Mouse (Mus musculus) neural tube, embryonic 15.5 days (tissue): ENCODE data around the gene Dctd. TPM values are rescaled to one million over a fixed set of nuclear protein-coding genes. Genes with fewer than 3 reads are reported as not detected.

Experiments
- ATAC-seq: fragments of 200-750 bp; cut with Nextera tagmentation; 2 replicates; pipeline ENCODE4 v1.8.0; 2017; ENCODE audit warnings: mild to moderate bottlenecking, moderate TSS enrichment, moderate library complexity; ENCODE audit not compliant: low FRiP score
- H3K27ac ChIP-seq: fragments of 300-500 bp; sonication (generic); replicated peaks from 2 replicates; pipeline ENCODE4 v1.5.1; 2015; ENCODE audit warnings: mild to moderate bottlenecking, inconsistent platforms
- H3K27me3 ChIP-seq: fragments of 300-500 bp; sonication (generic); replicated peaks from 2 replicates; pipeline ENCODE4 v1.6.1; 2015; ENCODE audit warnings: inconsistent platforms
- H3K36me3 ChIP-seq: fragments of 300-500 bp; sonication (generic); 2 replicates; pipeline ENCODE4 v1.6.1; 2015; ENCODE audit warnings: inconsistent platforms
- H3K4me1 ChIP-seq: fragments of 300-500 bp; sonication (generic); 2 replicates; pipeline ENCODE4 v1.6.1; 2015; ENCODE audit warnings: inconsistent platforms
- H3K4me2 ChIP-seq: fragments of 300-500 bp; sonication (generic); 2 replicates; pipeline ENCODE4 v1.6.1; 2015; ENCODE audit warnings: inconsistent platforms, mild to moderate bottlenecking, moderate library complexity
- H3K4me3 ChIP-seq: fragments of 300-500 bp; sonication (generic); replicated peaks from 2 replicates; pipeline ENCODE4 v1.5.1; 2015; ENCODE audit warnings: mild to moderate bottlenecking, inconsistent platforms
- H3K9ac ChIP-seq: fragments of 300-500 bp; sonication (generic); replicated peaks from 2 replicates; pipeline ENCODE4 v1.6.1; 2015; ENCODE audit warnings: mild to moderate bottlenecking, inconsistent platforms
- H3K9me3 ChIP-seq: fragments of 300-500 bp; sonication (generic); replicated peaks from 2 replicates; pipeline ENCODE4 v1.6.1; 2016; ENCODE audit warnings: inconsistent platforms
- WGBS: fragments of 180-500 bp; shearing (Covaris S2); methylation state at CpG from one replicate; pipeline ENCODE4 v1.1.7; 2015; ENCODE audit warnings: mixed read lengths; 5-methylcytosine and 5-hydroxymethylcytosine counted together
- polyA plus RNA-seq: library from polyadenylated mRNA; unstranded; fragments of >200 nt; fragmentation: Nextera tagmentation; extraction: Ambion mirVana; gene quantifications from 2 replicates; pipeline ENCODE4 v1.2.1, GENCODE M21; 2015

The Dctd gene
- polyA plus RNA-seq = 11.7 and 15.5 TPM in 2 replicates

DNA sequence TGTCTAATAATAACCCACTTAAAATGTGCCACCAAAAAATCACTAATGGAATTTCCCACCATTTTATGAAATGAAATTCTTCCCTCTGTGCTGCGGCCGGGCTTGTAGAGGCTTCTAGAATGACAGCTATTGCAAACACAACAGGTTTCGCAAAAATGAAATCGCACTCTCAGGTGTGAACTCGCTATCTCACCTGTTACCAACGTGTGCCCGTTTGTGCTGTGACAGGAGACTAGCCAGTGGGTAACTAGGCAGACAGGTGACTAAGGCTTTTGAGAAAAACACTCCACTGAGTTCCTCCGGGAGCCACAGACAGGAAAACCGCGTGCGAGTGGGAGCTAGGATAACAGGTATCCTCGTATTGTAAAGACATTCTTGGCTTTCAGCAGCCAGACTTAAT lies at the start of gene Dctd:
TSS of gene Dctd (plus strand) at position 301 of the 400 bp plus-strand sequence.
- H3K4me1 ChIP-seq = peaks cover 17% of the 10 kb centered on the region
- H3K4me3 ChIP-seq = peak within 1 kb of the TSS; percentile 30; the same call in 1 of the 2 replicates
- WGBS = 90% methylated on average over 12 of the region's 12 CpGs
- no peaks in the 10 kb centered on the region for H3K9me3 ChIP-seq
- no peaks in the 10 kb centered on the region for H3K36me3 ChIP-seq
- peak within 1 kb of the TSS; percentile 66 for H3K27ac ChIP-seq
- 0 out of 2 replicates have a peak, but pooled peaks cover 3% of the 10 kb centered on the region for H3K27me3 ChIP-seq
- no peak within 1 kb of the TSS for H3K9ac ChIP-seq
- H3K4me2 ChIP-seq = peak within 1 kb of the TSS; percentile 63
- no peak for ATAC-seq

DNA sequence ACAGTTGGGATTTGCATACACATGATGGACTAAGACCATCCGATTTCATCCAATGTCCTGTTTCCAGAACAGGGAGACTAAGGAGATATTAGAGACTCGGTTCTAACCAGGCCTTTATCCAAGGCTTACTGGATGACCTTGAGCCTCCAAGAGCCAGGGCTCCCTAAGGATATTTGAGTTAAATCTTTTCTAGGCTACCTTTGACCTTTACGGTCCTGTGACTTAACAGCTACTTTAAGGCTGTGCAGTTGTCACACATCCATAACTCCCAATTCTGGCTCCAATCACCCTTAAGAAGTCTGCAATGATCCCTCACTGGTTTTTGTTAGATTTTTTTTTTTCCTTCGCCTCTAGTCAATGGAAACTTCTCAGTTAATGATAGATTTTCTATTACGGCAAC lies 45.3 kb upstream of the Dctd start:
- Histone ChIP-seq H3K4me3 (no peak overlapping the region), H3K9ac (no peak overlapping the region), H3K36me3 (no peaks in the 10 kb centered on the region), H3K4me1 (no peaks in the 10 kb centered on the region), H3K27me3 (no peaks in the 10 kb centered on the region), H3K9me3 (no peaks in the 10 kb centered on the region), H3K4me2 (no peak overlapping the region), H3K27ac (no peak overlapping the region)
- ATAC-seq = no peak
- WGBS = 95% methylated on average over 5 of the region's 5 CpGs

DNA sequence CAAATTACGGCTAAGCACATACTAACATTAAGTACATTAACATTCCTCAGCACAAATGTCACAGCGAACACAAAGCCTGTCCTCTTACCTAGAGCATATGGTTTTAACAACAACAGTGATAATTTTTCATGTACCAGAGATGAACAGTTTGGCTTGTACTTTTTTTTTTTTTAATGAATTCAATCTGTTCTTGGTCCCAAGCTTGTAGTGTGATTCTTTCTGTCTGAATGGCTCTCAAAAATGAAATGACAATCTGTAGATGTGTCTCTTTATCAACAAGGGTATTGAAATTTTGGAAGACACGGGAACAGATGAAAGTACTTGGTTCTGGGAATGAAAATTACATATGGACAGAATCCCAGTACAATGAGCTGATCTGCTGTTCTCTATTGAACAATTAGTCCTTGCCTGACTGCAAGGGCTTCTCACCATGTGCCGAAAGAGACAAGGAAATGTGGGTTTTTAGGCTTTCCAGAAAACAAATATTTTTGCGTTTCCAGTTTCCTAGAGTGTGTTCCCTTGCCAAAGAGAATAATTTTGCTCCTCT lies 35.3 kb upstream of the Dctd start:
- Histone ChIP-seq H3K4me2 (no peak overlapping the region), H3K9me3 (no peaks in the 10 kb centered on the region), H3K4me1 (no peaks in the 10 kb centered on the region), H3K27me3 (no peaks in the 10 kb centered on the region), H3K4me3 (no peak overlapping the region), H3K27ac (no peak overlapping the region), H3K9ac (no peak overlapping the region), H3K36me3 (no peaks in the 10 kb centered on the region)
- 85% methylated on average over 5 of the region's 5 CpGs for WGBS
- no peak for ATAC-seq

DNA sequence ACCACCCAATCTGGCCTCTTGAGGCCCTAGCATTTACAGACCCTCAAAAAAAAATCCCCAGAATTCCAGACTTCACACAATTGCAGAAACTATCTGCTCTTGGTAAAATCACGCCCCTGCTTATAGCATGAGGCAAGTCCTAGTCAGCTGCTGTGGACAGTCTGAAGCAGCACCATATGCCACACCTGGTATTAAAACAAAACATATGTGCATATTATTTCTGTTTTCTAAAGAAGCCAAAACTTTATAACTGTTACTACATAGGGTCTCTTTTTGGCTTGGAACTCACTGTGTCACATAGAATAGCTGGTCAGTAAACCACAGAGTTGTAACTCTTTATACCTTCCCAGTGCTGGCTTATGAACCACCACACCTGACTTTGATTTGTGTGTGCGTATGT lies 24.7 kb upstream of the Dctd start:
- H3K4me2 ChIP-seq = no peak overlapping the region
- H3K4me3 ChIP-seq = no peak overlapping the region
- H3K9me3 ChIP-seq = no peaks in the 10 kb centered on the region
- no peak for ATAC-seq
- H3K27me3 ChIP-seq = no peaks in the 10 kb centered on the region
- H3K9ac ChIP-seq = no peak overlapping the region
- H3K36me3 ChIP-seq = no peaks in the 10 kb centered on the region
- no peak overlapping the region for H3K27ac ChIP-seq
- WGBS = 95% methylated on average over 2 of the region's 2 CpGs
- H3K4me1 ChIP-seq = no peaks in the 10 kb centered on the region

DNA sequence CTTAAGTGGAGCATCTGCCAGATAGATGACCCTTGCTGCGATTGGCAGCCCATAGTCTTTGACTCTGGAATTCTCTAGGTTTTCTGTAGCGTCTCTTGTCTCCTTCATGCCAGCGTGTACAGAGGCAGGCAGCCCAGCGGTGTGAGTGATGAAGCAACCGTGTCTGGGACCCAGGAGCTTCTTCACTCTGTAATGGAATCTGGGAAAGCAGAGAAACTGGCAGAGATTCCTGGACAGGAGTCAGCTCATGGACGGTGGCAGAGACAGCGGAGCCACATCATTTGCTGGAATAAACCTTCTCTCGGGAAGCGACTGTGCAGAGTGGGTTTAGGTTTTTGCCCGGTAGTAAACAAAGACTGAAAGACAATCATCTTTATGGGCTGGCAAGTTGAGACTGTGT lies 16.5 kb upstream of the Dctd start:
- no peaks in the 10 kb centered on the region for H3K36me3 ChIP-seq
- no peak for ATAC-seq
- H3K9ac ChIP-seq = no peak overlapping the region
- WGBS = 63% methylated on average over 10 of the region's 10 CpGs
- no peak overlapping the region for H3K4me3 ChIP-seq
- H3K4me1 ChIP-seq = peaks cover 5% of the 10 kb centered on the region; the same call in 1 of the 2 replicates
- no peak overlapping the region for H3K4me2 ChIP-seq
- H3K27ac ChIP-seq = no peak overlapping the region
- no peaks in the 10 kb centered on the region for H3K27me3 ChIP-seq
- no peaks in the 10 kb centered on the region for H3K9me3 ChIP-seq

DNA sequence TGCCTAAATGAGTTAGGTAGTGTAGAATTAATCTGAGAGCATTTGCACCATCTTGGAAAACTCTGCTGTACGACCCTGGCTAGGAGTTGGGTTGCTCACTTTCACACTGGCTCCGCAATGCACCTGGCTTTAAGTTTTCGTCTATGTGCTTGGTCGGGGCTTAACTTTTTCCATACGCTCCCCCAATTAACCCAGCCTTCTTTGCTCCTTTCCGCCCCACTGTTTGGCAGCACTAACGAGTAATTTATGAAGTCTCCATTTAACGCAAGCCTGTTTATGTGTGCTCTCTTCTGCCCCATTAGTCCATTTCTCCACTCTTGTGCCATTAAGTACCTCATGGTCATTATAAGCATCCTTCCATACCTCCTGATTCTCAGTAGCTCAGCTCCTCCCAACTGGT lies 8.2 kb upstream of the Dctd start:
- no peak for ATAC-seq
- no peak overlapping the region for H3K9ac ChIP-seq
- 68% methylated on average over 8 of the region's 8 CpGs for whole genome bisulfite sequencing
- H3K27ac ChIP-seq = no peak overlapping the region
- H3K4me2 ChIP-seq = no peak overlapping the region
- no peaks in the 10 kb centered on the region for H3K36me3 ChIP-seq
- 0 out of 2 replicates have a peak, but pooled peaks cover 3% of the 10 kb centered on the region for H3K27me3 ChIP-seq
- H3K4me3 ChIP-seq = no peak overlapping the region
- H3K4me1 ChIP-seq = no peaks in the 10 kb centered on the region
- H3K9me3 ChIP-seq = no peaks in the 10 kb centered on the region

DNA sequence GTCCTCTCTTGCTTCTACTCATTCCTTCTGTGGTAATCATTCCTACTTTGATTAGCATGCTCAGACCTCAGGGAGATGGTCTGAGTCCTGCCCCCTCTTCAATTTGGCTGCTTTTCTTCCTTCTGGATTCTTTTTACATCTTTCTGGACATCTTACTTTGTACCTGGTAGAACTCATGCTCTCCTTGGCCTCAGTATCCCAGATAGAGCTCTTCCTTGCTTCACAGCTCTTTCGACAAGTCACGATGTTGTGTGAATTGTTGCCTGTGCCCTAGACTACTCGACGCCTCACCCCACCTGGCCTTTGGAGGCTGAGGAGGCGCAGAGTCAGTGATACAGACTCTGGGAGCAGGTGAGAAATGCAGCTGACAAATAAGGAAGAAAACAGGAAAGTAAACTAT lies 3.5 kb upstream of the Dctd start:
- no peak overlapping the region for H3K4me3 ChIP-seq
- no peak overlapping the region for H3K27ac ChIP-seq
- 0 out of 2 replicates have a peak, but pooled peaks cover 3% of the 10 kb centered on the region for H3K27me3 ChIP-seq
- H3K9me3 ChIP-seq = no peaks in the 10 kb centered on the region
- H3K4me1 ChIP-seq = peaks cover 17% of the 10 kb centered on the region
- no peak overlapping the region for H3K9ac ChIP-seq
- no peak for ATAC-seq
- 94% methylated on average over 5 of the region's 5 CpGs for WGBS
- no peak overlapping the region for H3K4me2 ChIP-seq
- H3K36me3 ChIP-seq = no peaks in the 10 kb centered on the region

DNA sequence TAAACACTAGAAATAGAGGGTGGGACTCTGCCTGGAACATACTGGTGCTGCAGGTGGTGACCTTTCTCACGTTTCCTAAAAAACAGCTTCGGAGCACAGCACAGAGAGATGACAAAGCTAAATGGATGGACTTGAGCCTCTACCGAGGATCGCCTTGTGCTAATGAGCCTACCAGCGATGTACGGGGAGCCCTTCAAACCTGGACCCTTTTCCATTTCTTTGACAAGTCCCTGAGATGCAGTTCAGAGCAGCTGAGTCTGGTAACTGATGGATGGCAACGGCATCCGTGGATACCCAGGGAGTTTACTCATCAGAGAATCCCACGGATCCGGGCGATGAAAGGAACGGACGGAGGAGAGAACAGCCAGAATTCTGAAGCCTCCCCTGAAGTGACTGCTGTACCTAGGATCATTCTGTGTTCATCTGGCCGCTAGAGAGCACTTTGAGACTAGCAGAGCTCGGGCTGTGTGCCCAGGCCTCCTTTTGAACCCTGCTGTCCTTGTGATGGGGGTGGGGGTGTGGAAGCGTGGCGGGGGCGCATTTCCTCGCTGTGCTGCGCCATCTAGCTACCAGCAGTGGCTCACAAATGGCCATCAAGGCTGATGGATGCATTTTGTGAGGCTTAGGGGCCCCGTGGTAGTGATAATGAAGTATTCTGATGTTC lies 1.6 kb upstream of the Dctd start:
- Histone ChIP-seq H3K9ac (peak overlapping the region; percentile 36), H3K4me2 (peak overlapping the region; percentile 63), H3K4me1 (peaks cover 17% of the 10 kb centered on the region), H3K27me3 (0 out of 2 replicates have a peak, but pooled peaks cover 3% of the 10 kb centered on the region), H3K9me3 (no peaks in the 10 kb centered on the region), H3K4me3 (peak overlapping the region; percentile 30), H3K27ac (peak overlapping the region; percentile 66), H3K36me3 (no peaks in the 10 kb centered on the region)
- WGBS = 5% methylated on average over 21 of the region's 21 CpGs
- ATAC-seq = peak; percentile 93

DNA sequence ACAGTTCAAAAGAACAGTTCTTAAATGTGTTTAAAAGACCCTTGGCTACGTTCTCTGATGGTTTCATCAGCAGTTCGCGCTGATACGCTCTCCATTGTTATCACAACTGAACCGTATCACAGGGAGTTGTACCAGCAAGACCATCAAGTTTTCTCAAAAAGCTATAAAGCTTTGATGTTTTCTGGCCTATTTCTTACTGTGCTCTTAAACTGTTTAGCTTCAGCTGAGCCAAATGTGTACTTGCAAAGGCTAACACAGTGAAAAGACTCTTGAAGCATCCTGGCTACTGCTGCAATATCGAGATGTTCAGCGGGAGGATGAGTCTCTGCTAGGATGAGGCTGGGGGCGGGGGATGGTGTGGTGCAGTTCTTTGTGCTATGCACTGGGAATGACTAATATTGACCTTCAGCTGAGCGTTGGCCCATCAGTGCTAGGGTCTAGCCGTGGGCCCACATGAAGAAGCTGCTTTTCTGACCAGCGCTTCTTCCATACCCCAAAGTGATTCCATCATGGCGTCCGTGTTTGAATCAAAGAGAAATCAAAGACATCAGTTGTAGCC lies 732 bp upstream of the Dctd start:
- H3K27ac ChIP-seq = peak overlapping the region; percentile 66

DNA sequence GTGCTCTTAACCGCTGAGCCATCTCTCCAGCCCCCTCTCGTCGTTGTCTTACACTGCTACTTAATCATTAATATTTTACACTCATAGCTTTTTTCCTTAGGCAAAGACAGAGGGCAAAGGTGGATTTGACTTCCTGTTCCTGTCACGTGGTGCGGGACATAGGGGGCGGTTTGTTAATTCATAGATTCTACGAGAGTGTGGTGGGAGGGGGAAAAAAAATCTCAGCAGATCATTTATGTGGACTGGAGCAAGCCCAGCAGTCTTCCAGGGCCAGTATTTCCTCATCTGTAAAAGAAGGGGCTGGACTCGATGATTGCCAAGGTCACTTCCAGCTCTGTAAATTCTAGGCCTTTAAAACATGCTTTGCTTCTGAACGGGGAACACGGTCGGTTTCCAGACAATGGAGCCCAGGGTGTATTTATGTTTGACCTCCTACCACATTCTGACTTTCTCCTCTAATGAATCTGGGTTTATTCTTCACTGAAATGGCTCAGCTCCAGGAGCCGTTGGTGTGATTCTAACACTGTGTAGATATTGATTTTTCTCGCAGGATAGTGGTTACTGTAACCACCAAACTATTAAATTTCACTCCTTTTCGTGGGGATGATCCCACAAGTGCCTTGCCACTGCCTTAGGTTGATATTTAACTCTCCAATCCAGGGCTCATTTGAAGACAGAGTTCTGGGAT lies 1.4 kb downstream of the Dctd start:
- H3K27ac ChIP-seq = no peak overlapping the region; the same call in 1 of the 2 replicates
- ATAC-seq = no peak
- no peaks in the 10 kb centered on the region for H3K36me3 ChIP-seq
- no peaks in the 10 kb centered on the region for H3K9me3 ChIP-seq
- H3K9ac ChIP-seq = no peak overlapping the region
- H3K27me3 ChIP-seq = 0 out of 2 replicates have a peak, but pooled peaks cover 3% of the 10 kb centered on the region
- peaks cover 17% of the 10 kb centered on the region for H3K4me1 ChIP-seq
- no peak overlapping the region for H3K4me3 ChIP-seq
- WGBS = 53% methylated on average over 14 of the region's 14 CpGs
- H3K4me2 ChIP-seq = no peak overlapping the region

More for the DNA sequence above, 732 bp upstream of the Dctd start:
- 50% methylated on average over 13 of the region's 13 CpGs for WGBS
- peaks cover 17% of the 10 kb centered on the region for H3K4me1 ChIP-seq
- no peaks in the 10 kb centered on the region for H3K9me3 ChIP-seq
- no peak overlapping the region for H3K9ac ChIP-seq
- H3K27me3 ChIP-seq = 0 out of 2 replicates have a peak, but pooled peaks cover 3% of the 10 kb centered on the region
- ATAC-seq = no peak
- H3K4me2 ChIP-seq = peak overlapping the region; percentile 63
- H3K36me3 ChIP-seq = no peaks in the 10 kb centered on the region
- peak overlapping the region; percentile 30; the same call in 1 of the 2 replicates for H3K4me3 ChIP-seq

DNA sequence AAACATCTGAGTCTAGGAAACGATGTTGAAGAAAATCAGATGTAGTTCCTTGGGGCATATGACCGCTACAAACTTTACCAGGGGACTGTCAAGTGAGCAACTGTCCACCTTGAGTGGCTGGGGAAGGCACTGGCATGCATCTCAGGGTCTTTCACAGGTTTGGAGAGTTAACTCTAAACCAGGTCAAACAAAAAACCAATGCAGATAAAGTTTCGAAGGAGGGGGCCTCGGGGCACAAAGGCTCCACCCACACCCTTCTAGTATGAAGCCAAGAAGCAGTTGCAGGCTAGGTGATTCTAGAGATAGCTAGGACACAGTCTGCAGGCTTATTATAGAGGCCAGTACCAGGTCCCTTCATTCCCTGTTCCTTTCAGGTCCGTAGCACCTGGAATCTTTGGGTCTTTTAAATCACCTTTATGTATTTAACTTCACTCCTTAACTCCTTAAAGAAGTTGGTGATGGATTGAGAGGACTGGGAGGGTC lies 10.5 kb downstream of the Dctd start:
- Histone ChIP-seq H3K4me3 (peak overlapping the region; percentile 52), H3K27ac (no peak overlapping the region), H3K4me1 (peaks cover 13% of the 10 kb centered on the region), H3K36me3 (no peaks in the 10 kb centered on the region), H3K4me2 (peak overlapping the region; percentile 74), H3K9ac (no peak overlapping the region; the same call in 1 of the 2 replicates), H3K27me3 (no peaks in the 10 kb centered on the region; the same call in 1 of the 2 replicates), H3K9me3 (no peaks in the 10 kb centered on the region)
- 39% methylated on average over 5 of the region's 5 CpGs for WGBS
- peak; percentile 36; the same call in 1 of the 2 replicates for ATAC-seq
